Mouse (Mus musculus): Measurements from ENCODE around the gene Gde1. TPM values are rescaled to one million over a fixed set of nuclear protein-coding genes. Genes with fewer than 3 reads are reported as not detected.
A peak's percentile ranks its signal among the peaks of the same experiment; 100 is the strongest.

The Gde1 gene
- polyA plus RNA-seq, 1 experiment from 2014 or later = 136 TPM

- H3K4me3 ChIP-seq (ENCODE audit: low read depth, low read length) = no peak overlapping the region
- no peak for ATAC-seq
- no peaks in the 10 kb centered on the region for H3K27me3 ChIP-seq (replicated peaks; ENCODE audit: control insufficient read depth, insufficient read depth, low read length)
- no peak for TF ChIP-seq CTCF (IDR thresholded peaks at IDR 0.05; ENCODE audit: low read depth)
- no peak overlapping the region for H3K27ac ChIP-seq (ENCODE audit: low read depth, low read length)
- H3K4me1 ChIP-seq (replicated peaks; ENCODE audit: control insufficient read depth, insufficient read depth, low read length) = no peaks in the 10 kb centered on the region
- no peaks in the 10 kb centered on the region for H3K9me3 ChIP-seq (ENCODE audit: control insufficient read depth)
- no peak overlapping the region for H3K9ac ChIP-seq (ENCODE audit: low read depth, low read length)
- no peak overlapping the region for H3K4me2 ChIP-seq (replicated peaks; ENCODE audit: low read depth)
- 79% methylated on average over 2 of the region's 2 CpGs for WGBS
- H3K36me3 ChIP-seq (ENCODE audit: control insufficient read depth, insufficient read depth) = peaks cover 42% of the 10 kb centered on the region
Measured at GRCm38 (mm10) chr7:118725459-118725858, 19.9 kb upstream of the Gde1 start.

DNA sequence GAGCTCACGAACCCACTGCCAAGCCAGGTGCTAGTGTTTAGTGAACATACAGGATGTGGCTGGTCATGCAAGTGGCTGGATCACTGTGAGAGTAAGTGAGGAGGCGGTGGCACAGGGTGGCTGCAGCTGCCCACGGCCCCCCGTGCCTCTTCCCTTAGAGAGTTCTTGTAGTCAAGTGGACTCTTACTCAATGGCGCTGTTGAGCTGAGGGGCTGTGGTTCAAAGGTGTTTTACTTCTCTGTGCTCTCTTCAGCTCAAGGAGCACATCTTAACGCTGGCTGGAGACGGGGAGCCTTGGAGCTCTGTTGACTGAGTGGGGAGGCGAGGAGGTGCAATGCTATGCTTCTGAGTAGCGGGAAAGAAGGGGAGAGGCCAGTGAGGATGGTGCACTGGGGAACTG lies 18.3 kb upstream of the Gde1 start:
- H3K9me3 ChIP-seq (ENCODE audit: control insufficient read depth) = no peaks in the 10 kb centered on the region
- ATAC-seq = no peak
- no peaks in the 10 kb centered on the region for H3K27me3 ChIP-seq (replicated peaks; ENCODE audit: control insufficient read depth, insufficient read depth, low read length)
- H3K36me3 ChIP-seq (ENCODE audit: control insufficient read depth, insufficient read depth) = peaks cover 38% of the 10 kb centered on the region
- no peak overlapping the region for H3K9ac ChIP-seq (ENCODE audit: low read depth, low read length)
- no peak overlapping the region for H3K4me3 ChIP-seq (ENCODE audit: low read depth, low read length)
- 90% methylated on average over 9 of the region's 9 CpGs for WGBS
- no peak overlapping the region for H3K27ac ChIP-seq (ENCODE audit: low read depth, low read length)
- H3K4me1 ChIP-seq (replicated peaks; ENCODE audit: control insufficient read depth, insufficient read depth, low read length) = no peaks in the 10 kb centered on the region
- no peak overlapping the region for H3K4me2 ChIP-seq (replicated peaks; ENCODE audit: low read depth)
- no peak for TF ChIP-seq CTCF (IDR thresholded peaks at IDR 0.05; ENCODE audit: low read depth)

DNA sequence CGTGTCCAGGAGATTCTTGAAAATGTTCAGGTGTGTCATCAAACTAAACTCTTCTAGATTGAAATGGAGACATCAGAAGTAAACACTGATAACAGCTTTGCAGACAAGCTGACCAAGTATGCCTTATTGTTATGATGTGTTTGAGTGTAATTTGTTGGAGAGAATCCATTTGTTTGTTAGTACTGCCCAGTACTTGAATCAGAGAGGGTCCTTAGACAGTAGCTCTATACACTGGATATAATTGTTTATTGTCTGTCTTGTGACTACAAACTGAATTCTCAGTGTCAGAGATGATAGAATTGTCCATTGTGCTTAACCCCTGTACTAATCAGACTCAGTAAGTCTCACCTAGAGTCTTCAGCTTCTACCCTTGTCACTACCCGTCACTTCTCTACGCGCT lies 12.5 kb upstream of the Gde1 start:
- no peak overlapping the region for H3K9ac ChIP-seq (ENCODE audit: low read depth, low read length)
- no peak overlapping the region for H3K27ac ChIP-seq (ENCODE audit: low read depth, low read length)
- H3K4me1 ChIP-seq (replicated peaks; ENCODE audit: control insufficient read depth, insufficient read depth, low read length) = no peaks in the 10 kb centered on the region
- no peaks in the 10 kb centered on the region for H3K27me3 ChIP-seq (replicated peaks; ENCODE audit: control insufficient read depth, insufficient read depth, low read length)
- no peak overlapping the region for H3K4me2 ChIP-seq (replicated peaks; ENCODE audit: low read depth)
- TF ChIP-seq CTCF (IDR thresholded peaks at IDR 0.05; ENCODE audit: low read depth) = no peak
- H3K36me3 ChIP-seq (ENCODE audit: control insufficient read depth, insufficient read depth) = peaks cover 17% of the 10 kb centered on the region
- 93% methylated on average over 4 of the region's 4 CpGs for WGBS
- H3K9me3 ChIP-seq (ENCODE audit: control insufficient read depth) = no peaks in the 10 kb centered on the region
- H3K4me3 ChIP-seq (ENCODE audit: low read depth, low read length) = no peak overlapping the region
- no peak for ATAC-seq

DNA sequence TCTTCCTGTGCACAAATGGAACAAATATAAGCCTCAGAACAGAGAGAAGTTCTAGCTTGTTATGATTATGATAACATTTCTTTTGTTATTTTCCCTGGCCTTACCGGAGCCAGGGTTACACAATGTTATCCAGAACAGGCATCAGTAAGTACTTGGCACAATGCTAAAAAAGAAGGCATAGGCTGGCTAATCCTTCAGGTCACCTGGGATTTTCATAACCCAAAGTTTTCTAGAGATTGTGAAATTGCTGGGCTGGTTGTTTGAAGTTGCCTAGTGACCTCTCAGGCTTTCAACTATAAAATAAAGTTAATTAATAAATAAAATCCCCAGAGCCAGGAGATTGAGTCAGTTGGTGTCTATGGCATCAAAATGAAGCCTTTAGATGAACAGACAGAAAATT lies 9.3 kb upstream of the Gde1 start:
- Histone ChIP-seq H3K27ac (ENCODE audit: low read depth, low read length) (no peak overlapping the region; the same call in 1 of the 2 replicates), H3K9ac (ENCODE audit: low read depth, low read length) (no peak overlapping the region), H3K4me1 (replicated peaks; ENCODE audit: control insufficient read depth, insufficient read depth, low read length) (no peaks in the 10 kb centered on the region), H3K27me3 (replicated peaks; ENCODE audit: control insufficient read depth, insufficient read depth, low read length) (no peaks in the 10 kb centered on the region), H3K4me2 (replicated peaks; ENCODE audit: low read depth) (no peak overlapping the region), H3K9me3 (ENCODE audit: control insufficient read depth) (no peaks in the 10 kb centered on the region), H3K36me3 (ENCODE audit: control insufficient read depth, insufficient read depth) (0 out of 2 replicates have a peak, but pooled peaks cover 4% of the 10 kb centered on the region), H3K4me3 (ENCODE audit: low read depth, low read length) (no peak overlapping the region)
- ATAC-seq = no peak
- TF ChIP-seq CTCF (IDR thresholded peaks at IDR 0.05; ENCODE audit: low read depth) = no peak
- WGBS = 92% methylated on average over 1 of the region's 1 CpGs

- Histone ChIP-seq H3K4me3 (ENCODE audit: low read depth, low read length) (peak within 1 kb of the TSS; percentile 81), H3K36me3 (ENCODE audit: control insufficient read depth, insufficient read depth) (no peaks in the 10 kb centered on the region), H3K4me2 (replicated peaks; ENCODE audit: low read depth) (peak within 1 kb of the TSS; percentile 94), H3K9ac (ENCODE audit: low read depth, low read length) (peak within 1 kb of the TSS; percentile 63), H3K27ac (ENCODE audit: low read depth, low read length) (no peak within 1 kb of the TSS), H3K27me3 (replicated peaks; ENCODE audit: control insufficient read depth, insufficient read depth, low read length) (no peaks in the 10 kb centered on the region), H3K4me1 (replicated peaks; ENCODE audit: control insufficient read depth, insufficient read depth, low read length) (no peaks in the 10 kb centered on the region), H3K9me3 (ENCODE audit: control insufficient read depth) (no peaks in the 10 kb centered on the region)
- TF ChIP-seq CTCF (IDR thresholded peaks at IDR 0.05; ENCODE audit: low read depth) = peak; percentile 42
- under 1% methylated on average over 47 of the region's 48 CpGs for WGBS
- ATAC-seq = peak; percentile 87
Measured at GRCm38 (mm10) chr7:118712228-118713173, 6.9 kb upstream of the Gde1 start, which contains the start of gene Ccp110. Ccp110 (plus strand) TSS chr7:118712552.

- 73% methylated on average over 5 of the region's 5 CpGs for WGBS
- no peak for TF ChIP-seq CTCF (IDR thresholded peaks at IDR 0.05; ENCODE audit: low read depth)
- ATAC-seq = no peak
- H3K4me1 ChIP-seq (replicated peaks; ENCODE audit: control insufficient read depth, insufficient read depth, low read length) = 0 out of 2 replicates have a peak, but pooled peaks cover 4% of the 10 kb centered on the region
- no peak overlapping the region for H3K4me3 ChIP-seq (ENCODE audit: low read depth, low read length)
- H3K27ac ChIP-seq (ENCODE audit: low read depth, low read length) = no peak overlapping the region
- H3K9ac ChIP-seq (ENCODE audit: low read depth, low read length) = no peak overlapping the region
- H3K27me3 ChIP-seq (replicated peaks; ENCODE audit: control insufficient read depth, insufficient read depth, low read length) = no peaks in the 10 kb centered on the region
- no peaks in the 10 kb centered on the region for H3K36me3 ChIP-seq (ENCODE audit: control insufficient read depth, insufficient read depth)
- H3K4me2 ChIP-seq (replicated peaks; ENCODE audit: low read depth) = 0 out of 2 replicates have a peak overlapping the region, but pooled peaks have one; percentile 6
- H3K9me3 ChIP-seq (ENCODE audit: control insufficient read depth) = no peaks in the 10 kb centered on the region
Measured at GRCm38 (mm10) chr7:118710776-118711175, 5.2 kb upstream of the Gde1 start.

Data from intestine, postnatal 0 days (tissue).